Mouse (Mus musculus) MEL-GATA-1-ER (cell line): ENCODE results near the gene Ccdc60.
"Not testable (repeated sequence)": the region's sequence is repeated elsewhere in the genome, so short reads cannot be mapped to it uniquely, and the experiment has no call there.

Experiments
- DNase-seq: peaks from one replicate; pipeline ENCODE4 v3.0.0-alpha.2; 2012; ENCODE audit warnings: low read depth; ENCODE audit errors: extremely low read depth

Ccdc60 gene

DNA sequence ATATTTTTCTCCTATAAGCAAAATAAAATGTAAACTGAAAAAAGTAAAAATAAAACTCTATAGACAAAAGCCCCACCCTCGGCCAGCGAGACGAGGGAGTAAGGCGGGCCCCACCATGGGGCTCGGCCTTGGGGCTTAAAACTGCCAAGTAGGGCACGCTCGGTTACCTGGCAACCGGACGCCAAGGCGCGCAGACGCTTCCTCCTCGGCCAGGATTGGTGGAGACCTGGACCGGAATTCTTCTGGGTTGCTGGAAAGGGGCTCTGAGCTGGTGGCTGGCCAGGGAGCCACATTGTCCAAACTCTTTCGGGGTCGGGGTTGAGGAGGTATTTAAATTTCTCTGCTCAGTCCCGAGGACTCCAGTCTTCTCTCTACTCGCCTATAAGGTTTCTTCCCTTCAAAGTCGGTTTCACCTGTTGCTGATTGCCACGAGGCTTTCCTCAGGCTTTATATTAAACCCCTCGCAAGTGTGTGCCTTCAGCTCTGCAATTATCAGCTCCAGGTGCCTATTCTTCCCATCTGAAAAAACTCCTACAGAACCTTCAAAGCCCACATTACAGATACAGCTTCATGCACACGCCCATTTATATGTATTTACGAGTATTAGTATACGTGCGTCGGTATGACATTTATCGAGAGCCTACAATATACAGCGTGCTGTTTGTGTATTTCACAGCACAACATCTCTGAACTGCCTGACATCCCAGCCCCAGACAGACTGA lies at the start of gene Ccdc60:
Gene Ccdc60, minus strand, starts transcription at position 137 of the 722 bp plus-strand sequence.
- DNase-seq: no peak

DNA sequence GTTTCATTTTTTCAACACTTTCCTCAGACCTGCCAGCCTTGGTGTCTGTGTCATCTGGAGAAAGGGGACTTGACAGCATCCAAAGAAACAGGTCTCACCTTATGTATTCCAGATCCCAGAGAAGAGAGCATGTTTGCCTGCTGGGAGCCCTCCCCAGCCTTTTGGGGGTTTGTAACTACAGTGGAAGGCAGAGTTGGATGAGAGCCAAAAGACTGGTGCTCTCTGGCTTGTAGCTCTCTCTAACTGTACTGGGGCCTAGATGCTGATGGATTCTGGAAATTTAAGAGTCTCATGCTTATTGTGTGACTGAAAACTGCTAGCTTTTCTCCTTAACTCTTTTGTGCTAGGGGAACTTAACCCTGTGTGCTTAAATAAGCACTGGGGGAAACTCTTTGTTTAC lies 47.4 kb upstream of the Ccdc60 start:
- DNase-seq: no peak

DNA sequence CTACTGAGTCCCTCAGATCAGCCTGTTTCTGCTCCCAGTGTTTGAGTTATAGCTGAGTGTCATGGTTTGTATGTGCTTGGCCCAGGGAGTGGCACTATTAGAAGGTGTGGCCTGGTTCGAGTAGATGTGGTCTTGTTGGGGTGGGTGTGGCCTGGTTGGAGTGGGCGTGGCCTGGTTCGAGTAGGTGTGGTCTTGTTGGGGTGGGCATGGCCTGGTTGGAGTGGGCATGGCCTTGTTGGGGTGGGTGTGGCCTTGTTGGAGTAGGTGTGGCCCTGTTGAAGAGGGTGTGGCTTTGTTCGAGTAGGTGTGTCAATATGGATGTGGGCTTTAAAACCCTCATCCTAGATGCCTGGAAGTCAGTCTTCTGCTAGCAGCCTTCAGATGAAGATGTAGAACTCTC lies 40.1 kb upstream of the Ccdc60 start:
- DNase-seq: no peak

DNA sequence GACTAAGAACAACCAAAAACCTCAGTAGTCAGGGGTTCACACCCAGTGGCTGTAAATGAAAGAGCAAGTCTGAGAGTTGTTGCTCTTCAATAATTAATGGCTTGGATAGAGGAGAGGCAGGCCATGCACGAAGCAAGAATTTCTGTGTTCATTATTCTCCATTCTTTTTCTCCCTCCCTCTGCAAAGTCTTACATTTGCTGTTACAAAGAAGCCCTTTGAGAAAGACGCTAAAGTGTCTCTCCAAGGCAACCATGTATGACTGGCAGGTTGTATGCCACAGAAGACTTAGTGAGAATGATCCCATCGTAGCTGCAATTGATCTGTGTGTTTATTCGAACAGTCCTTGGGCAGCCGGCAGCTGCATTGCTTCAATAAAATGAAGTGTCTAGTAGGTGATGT lies 34.6 kb upstream of the Ccdc60 start:
- no peak for DNase-seq

DNA sequence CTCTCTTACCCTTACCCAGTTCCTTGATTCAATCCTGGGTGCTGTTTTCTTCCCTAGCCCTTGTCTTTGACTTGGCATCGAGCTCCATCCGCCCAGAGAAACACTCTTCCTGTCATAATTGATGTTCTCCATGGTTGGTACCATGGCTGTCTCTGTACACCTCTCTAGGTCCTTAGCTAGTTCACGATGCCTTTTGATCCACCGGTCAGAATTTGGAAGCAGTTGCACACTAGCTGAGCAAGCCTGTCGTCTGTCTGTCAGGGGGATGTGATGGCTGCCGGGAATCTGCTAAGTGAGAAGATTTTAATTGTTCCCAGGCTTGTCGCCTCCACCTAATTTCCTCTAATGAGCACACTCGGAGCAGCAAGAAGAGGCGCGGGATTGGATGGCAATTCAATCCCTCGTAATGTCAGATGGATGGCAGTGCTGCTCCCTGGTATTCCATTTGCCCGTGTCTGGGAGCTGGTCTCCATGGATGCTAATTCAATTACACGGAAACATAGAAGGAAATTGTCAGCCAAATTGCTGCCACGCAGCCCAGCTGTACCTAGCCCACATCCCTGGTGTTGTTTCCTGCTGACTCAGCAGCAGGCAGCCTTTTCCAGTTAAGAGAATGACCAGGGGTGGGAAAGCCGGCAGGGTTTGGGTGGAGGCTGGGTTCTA lies 33.7 kb upstream of the Ccdc60 start:
- DNase-seq: no peak

DNA sequence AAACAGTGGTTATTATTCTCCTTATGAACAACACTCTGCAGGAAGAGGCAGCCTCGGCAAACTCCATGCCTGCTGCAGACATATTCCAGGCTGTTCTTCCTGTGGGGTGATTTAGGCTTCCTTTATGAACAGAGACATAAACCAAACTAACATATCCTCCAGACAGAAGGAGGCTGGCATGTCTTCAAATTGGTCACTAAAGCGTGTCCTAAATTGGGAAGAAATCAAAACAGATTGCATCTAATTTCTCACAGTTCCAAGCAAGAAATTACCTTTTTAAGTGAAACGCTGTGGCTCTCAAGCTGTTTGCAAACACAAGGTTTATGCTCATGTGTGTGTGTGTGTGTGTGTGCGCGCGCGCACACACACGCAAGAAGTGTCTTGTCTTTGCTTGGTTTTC lies 24.9 kb upstream of the Ccdc60 start:
- DNase-seq: no peak

DNA sequence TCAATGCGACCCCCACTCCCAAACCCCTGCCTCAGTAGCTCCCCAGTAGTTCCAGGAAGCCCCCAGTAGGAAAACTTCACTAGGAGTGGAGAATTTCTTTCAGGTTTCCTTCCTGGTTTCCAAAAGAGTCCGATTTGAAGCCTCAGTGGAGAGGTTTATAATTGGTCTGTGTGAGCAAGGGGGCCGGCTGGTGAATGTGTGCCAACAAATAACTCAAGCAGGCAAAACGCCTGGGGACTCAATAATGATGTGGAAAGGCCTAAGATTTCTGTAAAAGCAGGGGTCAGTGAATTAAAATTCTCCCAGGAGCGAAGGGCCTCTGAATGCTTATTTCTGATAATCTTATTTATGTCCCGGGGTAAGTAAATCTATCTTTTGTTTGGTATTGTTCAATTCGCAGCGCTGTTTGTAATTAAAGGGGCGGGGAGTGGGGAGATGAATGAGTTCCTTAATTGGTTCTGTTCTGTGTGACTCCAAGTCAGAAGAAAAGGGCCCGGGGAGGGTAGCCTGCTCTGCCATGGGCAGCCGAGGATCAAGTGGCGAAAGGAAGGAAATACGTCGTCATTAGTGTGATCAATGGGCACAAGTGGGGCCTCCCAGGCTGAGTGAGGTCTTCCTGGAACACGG lies 23.4 kb upstream of the Ccdc60 start:
- no peak for DNase-seq

DNA sequence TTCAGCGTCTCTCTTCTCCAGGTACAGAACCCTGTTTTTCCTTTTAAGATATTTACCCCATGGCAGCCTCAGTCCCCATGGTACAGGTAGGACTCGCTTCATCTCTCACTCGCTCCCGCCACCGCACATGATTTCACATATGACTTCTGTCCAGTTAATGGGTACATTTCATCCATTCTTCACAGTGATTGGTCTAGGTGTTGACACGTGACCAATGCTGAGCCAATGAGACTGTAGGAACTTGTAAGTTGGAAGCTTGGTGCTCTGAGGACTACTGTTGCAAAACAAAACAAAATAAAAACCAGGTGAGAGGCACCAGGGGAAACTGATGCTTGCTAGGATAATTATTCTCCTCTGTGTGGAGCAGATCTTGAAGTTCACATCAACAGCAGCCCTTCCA lies 22.9 kb upstream of the Ccdc60 start:
- no peak for DNase-seq

DNA sequence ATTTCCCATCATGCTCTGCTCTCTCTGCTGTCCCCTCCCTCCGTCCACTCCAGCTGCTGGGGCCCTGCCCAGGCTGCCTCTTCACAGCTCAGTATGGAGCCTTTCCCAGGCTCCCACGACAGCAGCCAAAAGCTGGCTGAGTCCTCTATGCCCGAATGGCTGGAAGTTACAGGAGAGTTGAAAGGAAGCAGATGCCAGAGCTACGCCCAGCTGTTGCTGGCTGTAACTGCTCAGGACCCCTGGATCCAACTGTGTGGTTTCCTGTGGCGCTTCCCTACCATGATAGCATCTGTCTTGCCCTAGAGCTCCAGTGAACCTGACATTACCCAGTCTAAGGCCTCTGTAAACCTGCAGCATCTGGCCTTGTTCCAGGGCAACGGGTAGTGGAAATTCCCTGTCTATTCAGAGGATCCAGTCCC lies 20.6 kb upstream of the Ccdc60 start:
- DNase-seq: no peak

DNA sequence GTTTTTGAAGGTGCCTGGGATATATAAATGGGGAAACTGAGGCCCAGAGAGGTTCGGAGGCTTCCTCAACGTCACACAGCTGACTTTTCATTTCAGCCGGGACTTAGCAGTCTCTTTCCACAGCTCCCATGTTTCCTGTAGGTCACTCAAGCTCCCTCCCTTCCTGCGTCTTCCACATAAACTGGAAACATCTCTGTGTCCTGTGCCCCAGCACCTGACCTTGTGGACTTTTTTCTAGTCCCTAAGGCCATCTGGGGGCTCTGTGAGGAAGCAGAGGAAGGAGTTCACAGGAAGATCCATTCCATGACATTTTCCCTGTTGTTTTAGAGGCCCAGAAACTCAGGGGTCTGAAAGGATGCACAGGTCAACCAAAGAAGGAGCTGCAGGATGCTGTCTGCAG lies 16.8 kb upstream of the Ccdc60 start:
- DNase-seq: no peak

DNA sequence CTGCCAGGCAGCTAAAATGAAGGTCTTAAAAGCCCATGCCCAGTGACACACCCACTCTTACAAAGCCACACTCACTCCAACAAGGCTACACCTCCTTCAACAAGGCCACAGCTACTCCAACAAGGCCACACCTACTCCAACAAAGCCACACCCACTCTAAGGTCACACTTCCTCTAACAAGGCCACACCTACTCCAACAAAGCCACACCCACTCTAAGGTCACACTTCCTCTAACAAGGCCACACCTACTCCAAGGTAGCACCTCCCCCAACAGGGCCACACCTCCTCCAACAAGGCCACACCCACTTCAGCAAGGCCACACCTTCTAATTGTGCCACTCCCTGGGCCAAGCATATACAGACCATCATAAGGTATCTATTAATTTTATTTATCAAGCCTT lies 16.4 kb upstream of the Ccdc60 start:
- not testable (repeated sequence) for DNase-seq

DNA sequence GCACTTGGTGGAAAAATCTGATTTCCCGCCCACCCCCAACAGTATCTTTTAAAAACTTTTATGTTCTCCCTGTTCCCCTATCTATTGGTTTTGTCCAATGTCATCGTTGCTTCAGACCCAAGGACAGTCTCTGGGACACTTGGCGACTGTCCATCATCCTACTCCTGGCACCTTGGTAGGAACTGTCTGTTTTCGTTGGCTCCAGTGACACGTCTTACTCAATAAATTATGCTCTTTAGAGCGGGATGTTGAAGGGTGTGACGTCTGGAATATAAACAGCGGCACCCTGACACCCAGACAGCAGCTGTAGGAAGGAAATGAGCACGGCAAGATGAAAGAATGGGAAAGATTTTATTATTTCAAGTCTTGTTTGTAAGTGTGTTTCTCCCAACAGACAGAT lies 12.2 kb upstream of the Ccdc60 start:
- no peak for DNase-seq

DNA sequence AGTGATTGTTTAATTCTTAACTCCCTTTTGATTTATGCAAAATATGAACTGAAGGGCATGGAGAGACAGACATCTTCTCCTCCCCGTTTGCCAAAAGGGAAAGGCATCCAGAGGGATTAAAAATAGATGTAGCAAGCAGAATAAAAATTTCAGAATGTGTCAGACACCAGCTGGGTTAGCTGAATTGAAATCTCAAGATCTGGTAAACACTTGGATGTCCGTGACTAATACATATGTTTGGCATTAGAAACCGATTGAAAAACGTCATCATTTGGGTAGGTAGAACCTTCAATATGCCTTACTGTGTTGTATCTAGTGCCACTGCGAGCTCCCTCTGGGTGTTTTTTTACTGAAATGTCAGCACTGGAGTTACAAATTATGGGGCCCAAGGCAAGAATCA lies 4.7 kb upstream of the Ccdc60 start:
- DNase-seq: no peak

DNA sequence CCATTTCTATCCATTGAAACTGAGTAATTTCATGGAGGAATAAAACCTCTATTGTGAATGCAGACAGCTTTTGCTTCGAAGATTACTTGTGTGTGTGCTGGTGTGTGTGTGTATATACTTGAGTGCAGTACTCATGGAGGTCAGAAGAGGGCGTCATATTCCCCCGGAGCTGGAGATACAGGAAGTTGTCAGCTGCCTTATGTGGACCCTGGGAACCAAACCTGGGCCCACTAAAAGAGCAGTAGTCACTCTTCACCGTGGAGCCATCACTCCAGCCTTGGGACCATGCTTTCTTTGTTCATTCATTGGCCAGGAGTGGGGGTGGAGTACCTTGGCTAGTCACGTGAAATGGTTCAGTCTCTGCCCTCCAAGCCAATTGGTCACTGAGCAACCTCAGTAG lies 1.8 kb upstream of the Ccdc60 start:
- DNase-seq: no peak

DNA sequence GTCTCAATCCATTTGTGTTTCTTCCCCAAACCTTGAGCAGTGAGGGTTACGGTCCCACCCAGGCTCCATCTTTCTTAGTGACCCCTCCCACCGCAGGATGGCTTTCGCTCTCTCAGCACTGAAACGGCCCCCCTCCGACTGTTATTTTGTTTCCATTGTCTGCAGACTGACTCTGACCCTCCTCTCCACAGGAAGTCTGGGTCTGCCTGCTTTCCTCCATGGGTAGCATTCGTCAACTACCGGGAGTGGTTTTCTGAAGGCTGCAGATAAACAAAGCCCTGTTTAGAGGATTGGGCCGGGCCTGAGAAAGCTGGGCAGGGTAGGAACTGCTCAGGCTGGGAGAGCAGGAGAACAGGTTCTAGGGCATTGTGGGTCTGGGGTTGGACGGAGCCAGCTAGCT lies 1.1 kb upstream of the Ccdc60 start:
- DNase-seq: no peak

DNA sequence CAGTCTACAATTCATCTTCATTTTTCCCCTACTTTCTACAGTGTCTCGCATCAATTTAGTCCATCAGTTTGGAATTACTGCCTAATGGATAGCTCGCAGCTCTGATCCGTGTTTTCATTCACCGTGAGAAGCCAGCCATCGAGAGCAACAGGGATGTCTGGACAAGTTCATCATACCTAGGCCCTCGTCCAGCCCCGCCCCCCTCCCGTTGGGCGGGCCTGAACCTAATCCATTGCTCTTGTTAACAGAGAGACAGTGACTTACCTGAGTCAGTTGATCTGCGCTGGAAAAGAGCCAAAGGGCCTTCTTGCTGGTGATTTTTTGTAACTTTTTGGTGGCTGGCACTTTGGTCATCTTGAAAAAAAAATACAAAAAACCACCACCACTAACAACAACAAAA lies 602 bp downstream of the Ccdc60 start:
- DNase-seq: no peak

DNA sequence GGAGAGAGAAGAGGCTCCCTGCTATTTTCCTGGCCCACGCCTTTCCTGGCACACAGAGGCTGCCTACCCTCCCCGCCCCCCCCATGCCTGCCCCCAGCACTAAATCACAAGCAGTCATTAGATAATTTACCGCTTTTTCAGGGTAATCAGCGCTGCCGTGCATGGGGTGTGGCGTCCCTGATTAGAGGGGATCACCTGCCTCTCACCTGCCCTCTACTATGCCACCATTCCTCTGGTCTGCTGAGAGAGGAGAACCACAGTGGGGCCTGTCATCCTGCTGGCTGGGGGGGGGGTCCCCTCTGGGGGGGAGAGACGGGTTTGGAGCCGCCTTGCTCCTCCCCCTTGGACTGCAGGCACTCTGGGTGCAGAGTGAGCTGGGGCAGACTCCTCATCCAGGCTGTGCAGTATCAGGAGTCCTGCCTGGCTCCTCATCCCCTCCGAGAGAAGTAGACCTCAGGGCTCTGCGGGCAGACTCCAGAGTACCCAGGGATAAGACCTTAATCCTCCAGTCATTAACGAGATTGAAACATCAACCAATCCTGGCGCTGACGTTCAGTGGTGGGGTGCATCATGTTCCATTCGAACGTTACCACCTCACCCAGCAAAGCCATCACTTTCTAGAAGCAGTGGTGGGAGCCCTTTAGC lies 3.1 kb downstream of the Ccdc60 start:
- no peak for DNase-seq

DNA sequence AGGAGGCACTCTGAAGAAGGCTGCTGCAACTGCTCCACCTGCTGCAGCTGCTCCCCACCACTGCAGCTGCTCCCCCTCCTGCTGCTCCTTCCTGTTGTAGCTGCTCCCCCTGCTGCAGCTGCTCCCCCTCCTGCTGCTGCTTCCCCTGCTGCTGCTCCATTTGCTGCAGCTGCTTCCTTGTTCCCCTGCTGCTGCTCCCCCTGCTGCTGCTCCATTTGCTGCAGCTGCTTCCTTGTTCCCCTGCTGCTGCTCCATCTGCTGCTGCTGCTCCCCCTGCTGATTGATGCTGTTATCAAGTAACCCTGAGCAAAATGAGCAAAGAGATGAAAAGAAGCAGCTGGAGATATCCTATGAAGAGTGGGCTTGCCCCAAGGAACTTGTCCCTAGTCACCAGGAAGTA lies 8.3 kb downstream of the Ccdc60 start:
- DNase-seq: no peak

DNA sequence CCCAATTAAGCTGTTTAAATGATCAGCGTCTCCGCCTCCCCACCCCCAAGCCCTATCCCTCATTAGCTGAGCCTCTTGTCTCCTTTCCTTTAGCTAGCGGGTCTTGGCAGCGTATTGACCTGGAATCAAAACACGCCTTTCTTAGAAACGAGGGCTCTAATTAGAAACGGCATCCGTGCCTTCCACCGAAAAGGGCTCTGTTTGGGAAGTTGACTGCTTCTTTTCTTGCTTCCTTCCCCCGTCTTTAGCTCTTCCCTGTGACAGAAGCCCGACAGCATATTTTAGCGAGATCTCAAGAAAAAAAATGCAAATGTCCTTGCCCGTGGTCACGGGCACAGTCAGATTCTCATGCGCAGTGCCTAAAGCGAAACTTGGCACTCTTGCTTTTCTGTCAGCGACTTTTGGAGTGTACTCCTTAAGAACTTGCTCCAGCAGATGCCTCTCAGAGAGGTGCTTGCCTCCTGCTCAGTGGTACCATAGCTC lies 10.3 kb downstream of the Ccdc60 start:
- no peak for DNase-seq

DNA sequence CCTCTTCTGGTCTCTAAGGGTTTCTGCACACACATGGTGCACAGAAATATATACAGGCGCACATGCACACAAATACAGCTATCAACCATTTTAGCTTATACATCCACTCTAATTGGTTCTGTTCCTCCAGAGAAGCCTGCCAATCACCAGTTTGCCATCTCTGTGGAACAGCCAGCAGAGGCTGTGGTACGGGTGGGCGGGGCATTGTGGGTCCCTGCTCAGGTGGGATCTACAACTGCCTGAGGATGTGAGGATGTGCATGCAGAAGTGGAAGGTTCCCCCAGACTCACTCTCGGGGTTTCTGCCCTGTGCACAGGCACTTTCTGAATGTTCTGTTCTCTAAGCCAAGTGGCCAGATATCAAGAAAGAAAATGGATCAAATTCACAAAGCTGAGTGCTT lies 10.8 kb downstream of the Ccdc60 start:
- no peak for DNase-seq

DNA sequence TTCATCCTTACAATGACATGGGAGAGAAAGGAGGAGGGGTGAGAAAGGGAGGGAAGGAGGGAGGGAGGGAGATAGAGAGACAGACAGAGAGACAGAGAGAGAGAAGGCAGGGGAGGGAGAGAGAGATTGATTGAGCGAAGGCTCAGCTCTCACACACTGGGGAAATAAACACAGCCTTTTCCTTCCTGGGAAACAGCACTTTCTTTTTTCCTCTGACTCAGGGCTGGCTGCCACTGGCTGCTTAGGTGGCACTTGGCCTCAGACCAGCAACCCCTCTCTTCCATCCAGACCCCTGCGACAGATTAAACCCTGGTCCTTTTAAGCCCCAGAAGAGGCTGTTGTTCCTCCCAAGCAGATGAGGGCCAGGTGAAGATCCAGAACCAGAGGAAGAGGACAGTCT lies 14.0 kb downstream of the Ccdc60 start:
- no peak for DNase-seq

DNA sequence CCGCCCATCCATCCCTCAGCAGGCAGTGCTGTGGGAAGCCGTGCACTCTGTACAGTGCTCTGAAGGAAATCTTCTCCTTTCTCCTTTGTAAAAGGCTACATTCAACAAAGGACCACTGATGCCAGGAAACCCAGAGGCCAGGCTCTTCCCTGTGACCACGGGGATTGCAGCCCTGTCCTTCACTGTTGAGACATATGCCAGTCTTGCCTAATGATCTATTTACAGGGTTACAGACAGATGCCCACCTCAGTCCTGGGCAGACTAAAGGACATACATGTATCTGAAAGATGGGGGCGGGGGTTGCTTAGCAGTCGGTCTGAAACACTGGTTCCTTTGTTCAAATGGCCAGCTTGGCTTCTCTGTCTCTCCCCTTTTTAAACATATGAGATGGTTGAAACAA lies 14.4 kb downstream of the Ccdc60 start:
- no peak for DNase-seq
